Mouse (Mus musculus): ENCODE measurements at regions not wholly inside any gene's neighbourhood (a gene's known extent, or its start where the extent isn't known, plus 50 kb on each side); places are given as distances from the start of the nearest gene placed in this dataset.

DNA sequence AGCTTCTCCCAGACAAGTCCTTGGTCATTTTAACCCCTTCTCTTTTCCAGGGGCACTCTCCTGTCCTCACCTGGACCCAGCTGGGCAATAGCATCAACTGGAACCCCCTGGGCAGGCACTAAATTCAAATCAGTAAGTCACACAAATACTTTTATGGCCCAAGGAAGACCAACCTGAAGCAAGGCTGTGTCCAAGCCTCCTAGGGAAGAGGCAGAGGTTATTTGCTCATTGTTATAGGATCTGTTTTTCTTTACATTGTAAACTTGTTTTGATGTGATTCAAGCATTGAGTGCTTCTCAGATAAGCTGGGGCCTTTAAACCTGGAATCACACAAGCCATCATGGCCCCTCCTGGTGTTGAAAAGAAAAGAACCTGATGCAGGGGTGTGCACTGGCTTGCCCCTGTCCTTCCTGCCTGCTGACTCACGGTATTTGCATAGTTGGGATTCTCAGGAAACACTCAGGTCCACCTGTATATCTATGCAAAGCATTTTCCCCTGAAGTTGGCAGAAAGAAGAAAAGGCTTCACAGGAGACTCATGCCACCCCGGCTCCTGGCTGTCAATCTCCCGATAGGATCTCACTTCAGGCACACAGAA, 114.9 kb upstream of the Kit start:
- Histone ChIP-seq H3K36me3 (ENCODE audit: control insufficient read depth, insufficient read depth, low read length) (no peaks in the 10 kb centered on the region), H3K27ac (ENCODE audit: low read depth, low read length) (no peak overlapping the region), H3K27me3 (ENCODE audit: control insufficient read depth, insufficient read depth, low read length) (no peaks in the 10 kb centered on the region), H3K9ac (ENCODE audit: low read length) (no peak overlapping the region), H3K4me3 (ENCODE audit: low read depth, low read length) (no peak overlapping the region), H3K9me3 (ENCODE audit: control insufficient read depth, low read length) (no peaks in the 10 kb centered on the region), H3K4me1 (replicated peaks; ENCODE audit: control insufficient read depth, insufficient read depth, low read length) (no peaks in the 10 kb centered on the region), H3K4me2 (ENCODE audit: low read depth, low read length, severe bottlenecking) (no peak overlapping the region)
- ATAC-seq (replicated peaks; ENCODE audit: low FRiP score) (no peak), DNase-seq (ENCODE audit: low spot score) (no peak)
- WGBS, result 70% methylated on average over 3 of the region's 3 CpGs

DNA sequence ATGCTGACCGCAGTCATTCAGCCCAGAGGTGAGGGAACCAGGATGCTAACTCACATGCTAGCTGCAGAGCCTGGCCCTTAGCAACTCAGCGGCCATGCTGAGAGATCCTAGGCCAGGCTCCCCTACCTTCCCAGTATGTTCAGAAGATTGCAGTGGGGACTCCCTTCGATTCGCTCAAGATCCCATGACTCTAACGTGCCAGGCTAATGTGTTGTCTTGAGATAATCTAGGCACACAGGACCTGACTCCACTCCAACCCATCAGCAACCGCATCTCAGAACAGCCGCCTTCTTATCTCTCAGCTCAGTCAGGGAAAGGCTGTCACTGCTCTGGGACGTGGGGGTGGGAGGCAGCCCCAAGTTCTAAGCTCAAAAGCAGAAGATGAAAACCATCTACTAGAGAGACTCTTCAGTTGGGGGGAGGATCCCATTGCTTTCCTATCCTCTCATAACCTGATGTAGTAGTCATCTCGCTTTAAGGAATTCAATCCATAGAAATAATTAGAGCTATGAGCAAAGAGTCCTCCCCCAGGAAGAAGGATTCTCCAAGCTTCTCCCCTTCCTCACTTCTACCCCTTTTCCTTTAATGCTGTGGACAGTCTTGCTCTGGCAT, 114.2 kb upstream of the Kit start:
- H3K4me3 ChIP-seq (ENCODE audit: low read depth, low read length), result no peak overlapping the region
- no peak for ATAC-seq (replicated peaks; ENCODE audit: low FRiP score)
- no peak for DNase-seq (ENCODE audit: low spot score)
- H3K4me2 ChIP-seq (ENCODE audit: low read depth, low read length, severe bottlenecking), result no peak overlapping the region
- no peaks in the 10 kb centered on the region for H3K9me3 ChIP-seq (ENCODE audit: control insufficient read depth, low read length)
- no peak overlapping the region for H3K27ac ChIP-seq (ENCODE audit: low read depth, low read length)
- no peaks in the 10 kb centered on the region for H3K27me3 ChIP-seq (ENCODE audit: control insufficient read depth, insufficient read depth, low read length)
- 89% methylated on average over 9 of the region's 9 CpGs for WGBS
- no peaks in the 10 kb centered on the region for H3K4me1 ChIP-seq (replicated peaks; ENCODE audit: control insufficient read depth, insufficient read depth, low read length)
- H3K36me3 ChIP-seq (ENCODE audit: control insufficient read depth, insufficient read depth, low read length), result no peaks in the 10 kb centered on the region
- H3K9ac ChIP-seq (ENCODE audit: low read length), result no peak overlapping the region

DNA sequence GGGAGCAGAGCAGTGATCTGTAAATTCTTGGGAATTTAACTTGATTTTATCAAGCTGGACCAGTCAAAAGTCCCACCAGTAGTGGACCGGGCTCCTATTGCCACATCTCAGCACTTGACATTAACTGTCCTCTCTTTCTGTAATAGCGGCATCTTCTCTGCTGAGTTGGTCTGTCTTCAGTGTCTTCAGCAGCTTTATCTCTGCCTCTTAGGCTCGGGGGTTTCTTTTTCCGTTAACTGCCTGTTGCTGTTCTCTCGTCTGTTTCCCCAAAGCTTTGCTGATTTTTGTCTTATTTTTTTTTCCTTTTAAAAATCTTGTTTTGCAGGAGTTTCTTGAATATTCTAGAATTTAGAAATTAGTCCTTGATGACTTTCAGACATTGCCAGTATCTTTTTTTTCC, 113.3 kb upstream of the Kit start:
- no peak overlapping the region for H3K4me3 ChIP-seq (ENCODE audit: low read depth, low read length)
- DNase-seq (ENCODE audit: low spot score) (no peak), ATAC-seq (replicated peaks; ENCODE audit: low FRiP score) (no peak)
- no peaks in the 10 kb centered on the region for H3K27me3 ChIP-seq (ENCODE audit: control insufficient read depth, insufficient read depth, low read length)
- H3K9me3 ChIP-seq (ENCODE audit: control insufficient read depth, low read length), result no peaks in the 10 kb centered on the region
- H3K9ac ChIP-seq (ENCODE audit: low read length), result no peak overlapping the region
- 88% methylated on average over 5 of the region's 5 CpGs for WGBS
- H3K27ac ChIP-seq (ENCODE audit: low read depth, low read length), result no peak overlapping the region
- no peaks in the 10 kb centered on the region for H3K4me1 ChIP-seq (replicated peaks; ENCODE audit: control insufficient read depth, insufficient read depth, low read length)
- no peaks in the 10 kb centered on the region for H3K36me3 ChIP-seq (ENCODE audit: control insufficient read depth, insufficient read depth, low read length)
- no peak overlapping the region for H3K4me2 ChIP-seq (ENCODE audit: low read depth, low read length, severe bottlenecking)

DNA sequence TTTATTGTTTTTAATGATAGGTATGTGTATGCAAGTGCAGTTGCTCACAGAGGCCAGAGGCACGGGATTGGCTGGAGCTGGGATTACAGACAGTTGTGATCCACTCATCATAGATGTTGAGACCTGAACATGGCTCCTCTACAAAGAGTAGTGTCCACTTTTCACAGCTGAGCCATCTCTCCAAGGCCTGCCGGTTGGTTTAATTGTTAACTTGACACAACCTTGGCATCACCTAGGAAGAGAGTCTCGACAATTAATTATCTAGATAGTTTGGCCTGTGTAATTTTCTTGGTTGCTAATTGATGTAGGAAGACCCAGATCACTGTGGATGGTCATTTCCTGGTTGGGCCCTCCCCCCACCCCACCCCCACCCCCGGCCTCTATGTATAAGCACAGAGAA, 111.1 kb upstream of the Kit start:
- Histone ChIP-seq H3K27me3 (ENCODE audit: control insufficient read depth, insufficient read depth, low read length) (no peaks in the 10 kb centered on the region), H3K4me1 (replicated peaks; ENCODE audit: control insufficient read depth, insufficient read depth, low read length) (no peaks in the 10 kb centered on the region), H3K4me2 (ENCODE audit: low read depth, low read length, severe bottlenecking) (no peak overlapping the region), H3K9me3 (ENCODE audit: control insufficient read depth, low read length) (no peaks in the 10 kb centered on the region), H3K36me3 (ENCODE audit: control insufficient read depth, insufficient read depth, low read length) (no peaks in the 10 kb centered on the region), H3K27ac (ENCODE audit: low read depth, low read length) (no peak overlapping the region), H3K9ac (ENCODE audit: low read length) (no peak overlapping the region), H3K4me3 (ENCODE audit: low read depth, low read length) (no peak overlapping the region)
- DNase-seq (ENCODE audit: low spot score), result no peak
- 94% methylated on average over 4 of the region's 4 CpGs for WGBS
- no peak for ATAC-seq (replicated peaks; ENCODE audit: low FRiP score)

DNA sequence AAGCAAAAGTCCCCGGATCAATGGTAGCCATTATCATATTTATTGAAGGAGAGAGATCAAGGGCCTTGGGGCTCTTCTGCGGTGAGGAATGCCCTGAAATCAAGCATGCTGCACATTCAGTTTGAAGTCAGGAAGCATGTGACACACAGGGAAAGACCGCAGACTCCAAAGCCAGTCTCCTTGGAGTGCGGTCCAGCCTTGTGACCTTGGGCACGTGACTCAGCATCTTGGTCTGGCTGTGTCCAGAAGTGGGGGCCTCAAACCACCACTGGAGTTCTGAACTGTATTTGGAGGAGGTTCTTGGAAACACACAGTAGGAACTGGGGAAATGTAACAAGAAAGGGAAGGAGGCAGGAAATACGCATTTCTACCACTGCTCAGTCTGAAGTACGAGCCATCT, 109.0 kb upstream of the Kit start:
- no peak overlapping the region for H3K4me3 ChIP-seq (ENCODE audit: low read depth, low read length)
- no peak overlapping the region for H3K4me2 ChIP-seq (ENCODE audit: low read depth, low read length, severe bottlenecking)
- 90% methylated on average over 7 of the region's 7 CpGs for WGBS
- ATAC-seq (replicated peaks; ENCODE audit: low FRiP score), result no peak
- no peaks in the 10 kb centered on the region for H3K27me3 ChIP-seq (ENCODE audit: control insufficient read depth, insufficient read depth, low read length)
- DNase-seq (ENCODE audit: low spot score), result no peak
- H3K9ac ChIP-seq (ENCODE audit: low read length), result no peak overlapping the region
- no peaks in the 10 kb centered on the region for H3K4me1 ChIP-seq (replicated peaks; ENCODE audit: control insufficient read depth, insufficient read depth, low read length)
- H3K27ac ChIP-seq (ENCODE audit: low read depth, low read length), result no peak overlapping the region
- no peaks in the 10 kb centered on the region for H3K36me3 ChIP-seq (ENCODE audit: control insufficient read depth, insufficient read depth, low read length)
- H3K9me3 ChIP-seq (ENCODE audit: control insufficient read depth, low read length), result no peaks in the 10 kb centered on the region

DNA sequence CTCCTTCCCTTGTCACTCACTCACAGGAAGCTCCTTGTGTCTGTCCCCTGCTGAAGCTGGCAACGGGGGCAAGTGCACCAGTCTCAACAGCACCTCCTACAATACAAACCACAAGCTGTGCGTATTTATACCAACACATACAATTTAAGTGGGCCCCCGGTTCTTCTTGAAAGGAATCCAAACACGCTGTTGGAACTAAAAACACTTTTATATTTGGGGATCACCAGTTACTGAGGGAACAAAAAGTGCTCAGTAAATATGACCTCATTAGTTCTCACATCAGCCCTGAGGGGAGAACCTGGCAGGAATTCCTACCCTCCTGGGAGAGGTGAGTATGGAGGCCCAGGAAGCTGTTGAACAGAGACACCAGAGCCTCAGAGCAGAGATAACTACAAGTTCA, 107.8 kb upstream of the Kit start:
- H3K4me2 ChIP-seq (ENCODE audit: low read depth, low read length, severe bottlenecking), result no peak overlapping the region
- ATAC-seq (replicated peaks; ENCODE audit: low FRiP score) (no peak), DNase-seq (ENCODE audit: low spot score) (no peak)
- no peak overlapping the region for H3K9ac ChIP-seq (ENCODE audit: low read length)
- no peaks in the 10 kb centered on the region for H3K4me1 ChIP-seq (replicated peaks; ENCODE audit: control insufficient read depth, insufficient read depth, low read length)
- H3K4me3 ChIP-seq (ENCODE audit: low read depth, low read length), result no peak overlapping the region
- H3K9me3 ChIP-seq (ENCODE audit: control insufficient read depth, low read length), result no peaks in the 10 kb centered on the region
- no peak overlapping the region for H3K27ac ChIP-seq (ENCODE audit: low read depth, low read length)
- no peaks in the 10 kb centered on the region for H3K27me3 ChIP-seq (ENCODE audit: control insufficient read depth, insufficient read depth, low read length)
- H3K36me3 ChIP-seq (ENCODE audit: control insufficient read depth, insufficient read depth, low read length), result no peaks in the 10 kb centered on the region
- WGBS, result 66% methylated on average over 4 of the region's 4 CpGs

DNA sequence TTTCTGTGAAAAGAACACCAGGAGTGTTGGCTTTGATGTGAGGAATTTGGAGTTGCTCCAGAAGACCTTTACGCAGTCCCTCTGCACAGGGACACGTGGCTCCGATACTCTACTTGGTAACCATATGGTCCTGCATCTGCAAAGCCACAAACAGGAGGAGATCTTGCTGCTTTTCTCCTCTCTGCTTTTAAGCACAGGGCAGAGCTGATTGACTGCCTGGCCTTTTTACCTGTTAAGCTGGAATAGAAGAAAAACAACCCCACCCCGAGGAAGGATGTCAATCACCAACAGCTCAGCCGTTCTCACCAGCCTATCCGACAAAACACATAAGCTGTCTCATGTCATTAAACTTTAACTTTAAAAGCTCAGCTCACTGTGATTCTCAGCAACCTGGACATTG, 106.8 kb upstream of the Kit start:
- H3K27me3 ChIP-seq (ENCODE audit: control insufficient read depth, insufficient read depth, low read length), result no peaks in the 10 kb centered on the region
- H3K4me3 ChIP-seq (ENCODE audit: low read depth, low read length), result no peak overlapping the region
- no peak overlapping the region for H3K9ac ChIP-seq (ENCODE audit: low read length)
- no peak for ATAC-seq (replicated peaks; ENCODE audit: low FRiP score)
- H3K4me1 ChIP-seq (replicated peaks; ENCODE audit: control insufficient read depth, insufficient read depth, low read length), result 0 out of 2 replicates have a peak, but pooled peaks cover 3% of the 10 kb centered on the region
- no peaks in the 10 kb centered on the region for H3K36me3 ChIP-seq (ENCODE audit: control insufficient read depth, insufficient read depth, low read length)
- no peak for DNase-seq (ENCODE audit: low spot score)
- 44% methylated on average over 6 of the region's 6 CpGs for WGBS
- H3K9me3 ChIP-seq (ENCODE audit: control insufficient read depth, low read length), result no peaks in the 10 kb centered on the region
- no peak overlapping the region for H3K4me2 ChIP-seq (ENCODE audit: low read depth, low read length, severe bottlenecking)
- H3K27ac ChIP-seq (ENCODE audit: low read depth, low read length), result no peak overlapping the region

DNA sequence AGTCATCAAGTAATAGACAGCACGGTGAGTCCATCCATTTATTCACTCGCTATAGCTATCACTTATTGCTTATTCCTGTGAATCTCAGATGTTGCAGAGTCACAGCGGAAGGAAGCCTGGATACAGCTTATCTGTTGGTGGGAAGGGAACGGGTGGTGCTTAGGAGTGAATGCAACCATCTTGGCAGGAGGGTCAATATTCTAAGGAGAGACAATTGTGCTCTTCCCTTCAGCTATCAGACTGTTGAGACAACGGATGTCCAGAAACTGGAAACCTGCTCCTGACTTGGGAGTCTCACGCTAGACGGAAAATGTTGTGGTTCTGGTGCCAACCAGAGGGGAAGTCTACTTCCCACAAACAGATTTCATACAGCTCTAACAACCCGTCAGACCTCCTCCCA, 103.7 kb upstream of the Kit start:
- Histone ChIP-seq H3K4me3 (ENCODE audit: low read depth, low read length) (no peak overlapping the region), H3K4me1 (replicated peaks; ENCODE audit: control insufficient read depth, insufficient read depth, low read length) (0 out of 2 replicates have a peak, but pooled peaks cover 3% of the 10 kb centered on the region), H3K9ac (ENCODE audit: low read length) (no peak overlapping the region), H3K4me2 (ENCODE audit: low read depth, low read length, severe bottlenecking) (no peak overlapping the region), H3K27ac (ENCODE audit: low read depth, low read length) (no peak overlapping the region), H3K9me3 (ENCODE audit: control insufficient read depth, low read length) (no peaks in the 10 kb centered on the region), H3K27me3 (ENCODE audit: control insufficient read depth, insufficient read depth, low read length) (no peaks in the 10 kb centered on the region), H3K36me3 (ENCODE audit: control insufficient read depth, insufficient read depth, low read length) (no peaks in the 10 kb centered on the region)
- DNase-seq (ENCODE audit: low spot score) (no peak), ATAC-seq (replicated peaks; ENCODE audit: low FRiP score) (no peak)
- whole genome bisulfite sequencing, result 92% methylated on average over 8 of the region's 8 CpGs

DNA sequence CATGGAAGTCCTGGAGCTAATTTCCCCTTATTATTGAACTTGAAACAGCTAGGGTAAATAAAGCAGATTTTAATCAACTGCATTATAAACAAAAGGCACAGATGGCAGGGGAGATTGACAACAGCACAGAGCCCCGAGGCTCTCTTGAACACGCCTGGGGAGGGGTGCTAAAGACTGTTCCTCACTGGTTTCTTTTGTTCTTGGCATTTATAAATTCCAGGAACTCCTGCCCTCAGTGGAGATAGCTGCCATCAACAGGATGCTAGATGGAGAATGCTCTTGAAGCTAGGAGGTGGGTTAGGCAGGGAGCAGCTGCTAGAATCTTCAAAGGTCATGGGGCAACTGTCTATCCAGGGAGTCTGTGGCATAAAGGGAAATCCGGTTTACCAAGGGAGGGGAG, 102.2 kb upstream of the Kit start:
- H3K36me3 ChIP-seq (ENCODE audit: control insufficient read depth, insufficient read depth, low read length), result no peaks in the 10 kb centered on the region
- H3K9me3 ChIP-seq (ENCODE audit: control insufficient read depth, low read length), result no peaks in the 10 kb centered on the region
- WGBS, result 36% methylated on average over 3 of the region's 3 CpGs
- H3K4me3 ChIP-seq (ENCODE audit: low read depth, low read length), result no peak overlapping the region
- DNase-seq (ENCODE audit: low spot score) (no peak), ATAC-seq (replicated peaks; ENCODE audit: low FRiP score) (no peak)
- no peak overlapping the region for H3K9ac ChIP-seq (ENCODE audit: low read length)
- 0 out of 2 replicates have a peak, but pooled peaks cover 3% of the 10 kb centered on the region for H3K4me1 ChIP-seq (replicated peaks; ENCODE audit: control insufficient read depth, insufficient read depth, low read length)
- H3K4me2 ChIP-seq (ENCODE audit: low read depth, low read length, severe bottlenecking), result no peak overlapping the region
- H3K27me3 ChIP-seq (ENCODE audit: control insufficient read depth, insufficient read depth, low read length), result no peaks in the 10 kb centered on the region
- H3K27ac ChIP-seq (ENCODE audit: low read depth, low read length), result no peak overlapping the region

All from forebrain, embryonic 11.5 days (tissue).